Mouse (Mus musculus) ES-E14 (cell line): ENCODE data around the gene Glt28d2.

Source experiments
- CHD2 ChIP-seq: IDR thresholded peaks from 2 replicates; pipeline ENCODE4 v1.6.1; 2014; ENCODE audit warnings: mild to moderate bottlenecking, low read depth, low read length, inconsistent platforms
- HCFC1 ChIP-seq: IDR thresholded peaks from 2 replicates; pipeline ENCODE4 v1.6.1; 2012; ENCODE audit warnings: low read length, inconsistent platforms, borderline replicate concordance; ENCODE audit not compliant: insufficient read depth
- MAFK ChIP-seq: IDR thresholded peaks from 2 replicates; pipeline ENCODE4 v1.6.1; 2014; ENCODE audit warnings: mild to moderate bottlenecking, low read depth, low read length, inconsistent platforms; ENCODE audit not compliant: insufficient read depth
- ZC3H11A ChIP-seq: IDR thresholded peaks from 2 replicates; pipeline ENCODE4 v1.6.1; 2012; ENCODE audit warnings: low read depth, mild to moderate bottlenecking, inconsistent platforms, low read length, borderline replicate concordance
- ZNF384 ChIP-seq: IDR thresholded peaks from 2 replicates; pipeline ENCODE4 v1.6.1; 2012; ENCODE audit warnings: low read depth, low read length, inconsistent platforms

DNA sequence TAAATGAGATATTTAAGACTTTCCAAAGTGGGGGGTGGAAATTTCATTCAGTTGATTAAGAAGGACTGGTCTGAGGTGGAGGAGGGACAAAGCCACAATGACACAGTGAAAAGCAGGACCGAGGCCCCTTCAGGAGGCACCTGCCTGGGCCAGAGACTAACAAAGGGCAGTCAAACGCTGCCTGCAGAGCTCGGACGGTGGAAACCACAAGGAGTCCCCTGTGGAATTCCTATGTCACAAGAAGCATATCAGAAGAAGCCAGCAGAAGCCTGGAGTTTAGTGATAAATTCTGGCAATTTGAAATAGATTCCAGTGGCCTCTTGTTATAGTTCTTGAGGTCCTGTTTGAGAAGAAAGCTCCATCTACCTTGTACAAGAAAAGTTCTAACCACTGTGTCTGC lies 30.2 kb downstream of the Glt28d2 start:
- no peak for TF ChIP-seq CHD2
- TF ChIP-seq HCFC1, result no peak
- TF ChIP-seq ZNF384, result no peak
- no peak for TF ChIP-seq MAFK
- TF ChIP-seq ZC3H11A, result no peak
